Mouse (Mus musculus) hindbrain, embryonic 14.5 days (tissue): ENCODE measurements around the gene Rnf185. TPM values are rescaled to one million over a fixed set of nuclear protein-coding genes. Genes with fewer than 3 reads are reported as not detected.

Source experiments
- ATAC-seq: fragments of 200-750 bp; cut with Nextera tagmentation; 2 replicates; pipeline ENCODE4 v1.8.0; 2017; ENCODE audit warnings: moderate number of reproducible peaks, mild to moderate bottlenecking, moderate TSS enrichment, moderate library complexity; ENCODE audit not compliant: low FRiP score
- DNase-seq: peaks from one replicate; pipeline ENCODE4 v3.0.0-alpha.2; 2015; ENCODE audit warnings: low spot score
- H3K27ac ChIP-seq: fragments of 300-500 bp; sonication (generic); 2 replicates; pipeline ENCODE4 v1.5.1; 2014; ENCODE audit warnings: mild to moderate bottlenecking, moderate library complexity
- H3K27me3 ChIP-seq: fragments of 300-500 bp; sonication (generic); 2 replicates; pipeline ENCODE4 v1.6.1; 2014; ENCODE audit warnings: mild to moderate bottlenecking, low read length, mixed read lengths; ENCODE audit not compliant: control insufficient read depth, insufficient read depth
- H3K36me3 ChIP-seq: fragments of 300-500 bp; sonication (generic); replicated peaks from 2 replicates; pipeline ENCODE4 v1.6.1; 2014; ENCODE audit not compliant: control insufficient read depth, insufficient read depth
- H3K4me1 ChIP-seq: fragments of 300-500 bp; sonication (generic); replicated peaks from 2 replicates; pipeline ENCODE4 v1.6.1; 2014; ENCODE audit warnings: antibody characterized with exemption, low read length, mixed read lengths; ENCODE audit not compliant: control insufficient read depth, insufficient read depth
- H3K4me2 ChIP-seq: fragments of 300-500 bp; sonication (generic); replicated peaks from 2 replicates; pipeline ENCODE4 v1.6.1; 2014; ENCODE audit warnings: mild to moderate bottlenecking, moderate library complexity
- H3K4me3 ChIP-seq: fragments of 300-500 bp; sonication (generic); replicated peaks from 2 replicates; pipeline ENCODE4 v1.5.1; 2014; ENCODE audit warnings: mild to moderate bottlenecking, low read length
- H3K9ac ChIP-seq: fragments of 300-500 bp; sonication (generic); 2 replicates; pipeline ENCODE4 v1.6.1; 2014
- H3K9me3 ChIP-seq: fragments of 300-500 bp; sonication (generic); 2 replicates; pipeline ENCODE4 v1.6.1; 2016; ENCODE audit warnings: low read length; ENCODE audit not compliant: control insufficient read depth
- WGBS: fragments of 180-500 bp; shearing (Covaris S2); extraction: QIAGEN DNeasy Blood & Tissue Kit; methylation state at CpG from one replicate; pipeline ENCODE4 v1.1.7; 2014; 5-methylcytosine and 5-hydroxymethylcytosine counted together
- polyA plus RNA-seq: library from polyadenylated mRNA; unstranded; fragments of >200 nt; fragmentation: Nextera tagmentation; extraction: Ambion mirVana; gene quantifications from 2 replicates; pipeline ENCODE4 v1.2.1, GENCODE M21; 2014

Gene Rnf185
- polyA plus RNA-seq, 1 experiment from 2014 or later = 46.3 TPM

DNA sequence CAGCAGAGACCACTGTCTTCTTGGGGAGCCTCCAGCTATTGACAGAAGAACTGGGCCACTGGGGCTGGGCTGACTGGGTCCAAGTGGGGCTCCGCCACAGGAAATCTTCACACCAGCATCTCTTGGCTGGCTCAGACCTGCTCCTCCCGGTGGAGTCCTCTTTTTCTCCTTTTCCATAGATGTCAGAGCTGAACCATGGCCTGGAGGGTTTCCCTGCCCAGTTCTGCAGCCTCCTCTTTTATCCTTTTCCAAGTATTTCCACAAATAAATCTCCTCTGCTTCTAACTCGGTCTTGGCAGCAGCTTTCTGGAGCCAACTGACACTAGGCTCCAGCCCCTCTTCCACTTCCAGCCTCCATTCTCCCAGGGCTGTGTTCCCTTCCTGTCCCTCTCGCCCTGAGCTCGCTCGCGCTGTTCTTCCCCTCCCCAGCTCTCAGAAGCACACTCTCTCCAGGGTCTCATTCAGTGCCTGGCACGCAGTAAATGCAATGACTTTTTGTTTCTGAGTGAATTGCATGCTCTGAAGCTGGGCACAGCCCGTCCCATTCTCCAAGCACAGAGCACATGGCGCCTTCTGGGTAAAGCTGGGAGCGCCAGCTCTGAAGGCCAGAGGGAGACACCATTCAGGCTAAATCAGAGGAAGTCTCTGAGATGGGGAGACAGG is 31.9 kb upstream of the Rnf185 start:
- H3K4me2 ChIP-seq = no peak overlapping the region
- H3K4me1 ChIP-seq = peaks cover 5% of the 10 kb centered on the region; the same call in 1 of the 2 replicates
- H3K9ac ChIP-seq = no peak overlapping the region
- no peaks in the 10 kb centered on the region for H3K27me3 ChIP-seq
- no peaks in the 10 kb centered on the region for H3K9me3 ChIP-seq
- ATAC-seq (peak; percentile 48; the same call in 1 of the 2 replicates), DNase-seq (no peak)
- 67% methylated on average over 11 of the region's 11 CpGs for WGBS
- no peak overlapping the region for H3K4me3 ChIP-seq
- H3K36me3 ChIP-seq = no peaks in the 10 kb centered on the region
- H3K27ac ChIP-seq = peak overlapping the region; percentile 26; the same call in 1 of the 2 replicates

DNA sequence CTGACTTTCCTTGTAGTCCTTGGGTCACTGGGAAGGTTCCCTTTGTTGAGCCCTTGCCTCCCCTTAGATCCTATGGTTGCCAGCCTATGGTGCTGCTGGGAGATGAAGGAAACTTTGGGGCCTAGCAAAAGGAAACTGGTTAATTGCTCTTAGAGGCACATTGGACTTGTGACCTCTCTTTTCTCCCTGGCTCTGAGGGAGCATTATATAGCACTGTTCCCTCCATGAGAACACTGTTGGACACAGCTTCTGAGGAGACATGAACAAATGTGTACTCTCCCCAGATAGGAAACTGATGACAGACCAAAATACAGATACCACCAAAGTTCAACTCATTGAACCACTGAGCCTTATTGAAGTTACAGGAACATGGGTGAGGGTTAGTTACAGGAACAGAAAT is 23.3 kb upstream of the Rnf185 start:
- Histone ChIP-seq H3K4me2 (no peak overlapping the region), H3K27ac (no peak overlapping the region), H3K4me1 (no peaks in the 10 kb centered on the region), H3K27me3 (no peaks in the 10 kb centered on the region), H3K9me3 (no peaks in the 10 kb centered on the region), H3K36me3 (no peaks in the 10 kb centered on the region), H3K4me3 (no peak overlapping the region), H3K9ac (no peak overlapping the region)
- no peak for ATAC-seq
- DNase-seq = no peak

DNA sequence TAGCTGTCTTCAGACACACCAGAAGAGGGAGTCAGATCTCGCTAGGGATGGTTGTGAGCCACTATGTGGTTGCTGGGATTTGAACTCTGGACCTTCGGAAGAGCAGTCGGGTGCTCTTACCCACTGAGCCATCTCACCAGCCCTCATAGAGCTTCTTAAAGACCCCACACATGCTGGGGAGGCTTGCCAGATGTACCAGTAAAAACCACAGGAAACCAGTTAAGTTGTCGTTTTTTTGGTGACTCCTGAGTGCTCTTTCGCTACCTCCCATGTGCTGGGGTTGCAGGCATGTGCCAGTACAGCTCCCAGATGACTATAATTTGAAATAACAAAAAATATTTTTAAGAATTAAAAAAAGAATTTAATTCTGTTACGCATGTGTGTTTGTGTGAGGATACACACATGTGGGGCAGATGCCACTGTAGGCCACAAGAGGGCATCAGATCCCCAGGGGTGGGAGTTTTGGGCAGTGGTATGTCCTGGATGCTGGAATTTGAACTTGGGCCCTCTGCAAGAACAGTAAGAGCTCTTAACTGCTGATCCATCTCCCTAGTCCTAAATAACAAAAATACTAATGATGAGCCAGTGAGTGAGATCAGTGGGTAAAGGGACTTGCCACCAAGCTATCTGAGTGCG is 22.4 kb upstream of the Rnf185 start:
- no peak overlapping the region for H3K27ac ChIP-seq
- no peaks in the 10 kb centered on the region for H3K9me3 ChIP-seq
- ATAC-seq (no peak), DNase-seq (no peak)
- H3K4me3 ChIP-seq = no peak overlapping the region
- no peak overlapping the region for H3K9ac ChIP-seq
- H3K27me3 ChIP-seq = no peaks in the 10 kb centered on the region
- 89% methylated on average over 7 of the region's 7 CpGs for WGBS
- H3K4me2 ChIP-seq = no peak overlapping the region
- H3K4me1 ChIP-seq = no peaks in the 10 kb centered on the region
- no peaks in the 10 kb centered on the region for H3K36me3 ChIP-seq

DNA sequence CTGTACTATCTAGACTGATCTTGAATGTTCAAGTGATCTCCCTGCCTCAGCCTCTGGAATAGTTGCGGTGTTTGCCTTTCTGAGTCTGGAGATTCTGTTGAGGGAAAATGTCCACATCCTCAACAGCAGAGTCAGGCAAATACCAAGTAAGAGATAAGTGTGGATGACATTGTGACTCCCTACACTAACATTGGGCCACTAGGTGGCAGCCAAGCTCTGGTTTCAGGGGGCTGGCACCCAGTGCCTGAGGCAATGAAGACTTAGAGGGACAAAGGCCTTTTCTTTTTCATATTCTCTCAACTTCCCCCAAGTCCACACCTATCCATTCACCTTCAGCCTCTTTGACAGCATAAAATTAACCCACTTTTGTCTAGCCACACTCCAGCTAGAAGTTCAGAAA is 20.3 kb upstream of the Rnf185 start:
- H3K4me3 ChIP-seq = no peak overlapping the region
- no peak overlapping the region for H3K9ac ChIP-seq
- no peaks in the 10 kb centered on the region for H3K9me3 ChIP-seq
- no peak overlapping the region for H3K27ac ChIP-seq
- ATAC-seq (peak; percentile 80; the same call in 1 of the 2 replicates), DNase-seq (peak; percentile 91)
- no peaks in the 10 kb centered on the region for H3K4me1 ChIP-seq
- H3K27me3 ChIP-seq = no peaks in the 10 kb centered on the region
- WGBS = 34% methylated on average over 1 of the region's 1 CpGs
- H3K36me3 ChIP-seq = no peaks in the 10 kb centered on the region
- H3K4me2 ChIP-seq = no peak overlapping the region

DNA sequence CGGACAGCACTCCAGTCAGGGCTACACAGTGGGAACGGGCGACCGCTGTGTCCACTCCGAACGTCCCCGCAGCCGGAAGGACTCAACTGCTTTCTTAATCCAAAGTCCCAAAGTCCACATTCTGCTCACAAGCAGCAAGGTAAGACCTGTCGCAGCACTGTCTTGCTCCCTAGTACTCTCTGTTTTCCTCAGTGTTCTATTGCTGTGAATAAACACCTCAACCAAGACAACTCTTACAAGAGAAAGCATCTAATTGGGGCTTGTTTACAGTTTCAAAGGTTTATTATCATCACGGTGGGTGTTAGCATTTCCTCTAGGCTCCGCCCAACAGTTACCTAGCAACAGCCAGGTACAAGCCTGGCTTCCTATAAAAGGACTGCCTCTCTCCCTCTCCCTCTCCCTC is 19.3 kb upstream of the Rnf185 start:
- H3K4me2 ChIP-seq = no peak overlapping the region
- ATAC-seq (no peak), DNase-seq (no peak)
- H3K27me3 ChIP-seq = no peaks in the 10 kb centered on the region
- H3K4me3 ChIP-seq = no peak overlapping the region
- no peak overlapping the region for H3K27ac ChIP-seq
- 32% methylated on average over 11 of the region's 11 CpGs for WGBS
- H3K9ac ChIP-seq = no peak overlapping the region
- no peaks in the 10 kb centered on the region for H3K36me3 ChIP-seq
- no peaks in the 10 kb centered on the region for H3K9me3 ChIP-seq
- H3K4me1 ChIP-seq = no peaks in the 10 kb centered on the region

DNA sequence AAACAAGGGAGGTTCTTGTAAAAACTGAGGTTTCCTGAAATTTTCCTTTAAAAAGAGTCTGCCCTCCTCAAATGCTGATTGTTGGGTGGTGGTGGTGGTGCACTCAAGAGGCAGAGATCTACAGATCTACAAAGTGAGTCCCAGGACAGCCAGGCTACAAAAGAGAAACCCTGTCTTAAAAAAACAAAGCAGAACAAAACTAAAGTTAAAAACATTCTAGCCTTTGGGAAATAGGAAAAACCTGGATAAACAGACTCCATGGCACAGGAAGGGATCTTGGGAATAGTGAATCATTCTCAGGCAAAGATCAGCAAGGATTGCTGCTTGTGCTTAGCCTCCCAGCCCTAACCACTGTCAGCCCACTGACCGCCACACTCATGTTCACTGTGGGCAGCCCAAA is 10.7 kb upstream of the Rnf185 start:
- Histone ChIP-seq H3K9ac (no peak overlapping the region), H3K9me3 (0 out of 2 replicates have a peak, but pooled peaks cover 5% of the 10 kb centered on the region)

DNA sequence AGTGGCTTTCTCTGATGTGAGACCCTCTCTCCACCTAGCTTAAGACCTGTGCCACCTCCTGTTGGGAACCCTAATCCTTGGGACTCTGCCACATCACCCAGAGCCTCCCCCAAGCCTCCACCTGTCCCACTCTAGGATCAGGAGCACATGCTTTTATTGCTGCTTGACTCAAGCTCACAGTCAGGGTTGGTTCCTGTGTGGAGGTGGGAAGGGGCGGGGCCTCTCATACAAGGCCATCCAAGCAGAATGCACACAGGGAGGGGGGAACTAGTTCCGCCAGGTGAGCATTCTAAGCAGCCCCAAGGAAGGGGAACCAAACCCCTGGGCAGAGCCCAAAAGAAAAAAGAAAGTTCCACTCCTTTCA is 6.9 kb upstream of the Rnf185 start:
- ATAC-seq (no peak), DNase-seq (no peak)
- H3K9ac ChIP-seq = no peak overlapping the region
- no peak overlapping the region for H3K27ac ChIP-seq
- WGBS = 88% methylated on average over 2 of the region's 2 CpGs
- H3K4me1 ChIP-seq = no peaks in the 10 kb centered on the region
- H3K4me3 ChIP-seq = no peak overlapping the region
- H3K27me3 ChIP-seq = no peaks in the 10 kb centered on the region
- H3K9me3 ChIP-seq = no peaks in the 10 kb centered on the region
- H3K4me2 ChIP-seq = no peak overlapping the region
- no peaks in the 10 kb centered on the region for H3K36me3 ChIP-seq

More for the DNA sequence above, 10.7 kb upstream of the Rnf185 start:
- no peaks in the 10 kb centered on the region for H3K27me3 ChIP-seq
- no peaks in the 10 kb centered on the region for H3K4me1 ChIP-seq
- H3K4me3 ChIP-seq = no peak overlapping the region
- DNase-seq = no peak
- no peaks in the 10 kb centered on the region for H3K36me3 ChIP-seq
- no peak overlapping the region for H3K4me2 ChIP-seq
- WGBS = 100% methylated on average over 1 of the region's 1 CpGs
- ATAC-seq = no peak
- H3K27ac ChIP-seq = no peak overlapping the region

DNA sequence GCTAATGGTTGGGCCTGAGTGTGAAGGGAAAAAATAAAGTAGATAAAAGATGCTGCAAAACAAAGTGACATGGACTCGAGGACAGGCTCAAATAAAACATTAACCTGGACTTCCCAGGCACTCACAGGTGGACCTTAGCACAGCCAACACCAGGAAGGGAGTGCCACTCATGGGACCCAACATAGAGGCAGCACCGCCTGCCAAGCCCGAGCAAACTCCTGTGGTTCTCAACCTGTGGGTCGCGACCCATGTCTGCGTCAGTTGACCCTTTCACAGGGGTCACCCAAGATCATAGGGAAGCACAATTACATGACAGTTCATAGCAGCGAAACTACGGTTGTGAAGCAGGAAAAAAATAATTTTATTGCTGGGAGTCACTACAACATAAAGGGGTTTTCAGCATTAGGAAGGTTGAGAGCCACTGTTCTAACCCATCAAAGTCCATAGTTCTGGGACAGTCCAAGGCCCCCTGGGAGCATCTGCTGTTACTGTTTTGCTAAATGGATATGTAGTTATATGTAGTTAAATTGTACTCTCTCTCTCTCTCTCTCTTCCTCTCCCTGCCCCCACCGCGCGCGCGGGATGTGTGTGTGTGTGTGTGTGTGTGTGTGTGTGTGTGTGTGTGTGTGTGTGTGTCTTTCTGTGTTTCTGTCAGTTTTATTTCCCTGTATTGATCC is 6.4 kb upstream of the Rnf185 start:
- Histone ChIP-seq H3K4me1 (peaks cover 3% of the 10 kb centered on the region), H3K27me3 (no peaks in the 10 kb centered on the region), H3K27ac (no peak overlapping the region), H3K9ac (no peak overlapping the region), H3K4me3 (no peak overlapping the region), H3K36me3 (no peaks in the 10 kb centered on the region), H3K9me3 (no peaks in the 10 kb centered on the region), H3K4me2 (no peak overlapping the region)
- WGBS = 91% methylated on average over 13 of the region's 13 CpGs
- ATAC-seq (no peak), DNase-seq (no peak)

DNA sequence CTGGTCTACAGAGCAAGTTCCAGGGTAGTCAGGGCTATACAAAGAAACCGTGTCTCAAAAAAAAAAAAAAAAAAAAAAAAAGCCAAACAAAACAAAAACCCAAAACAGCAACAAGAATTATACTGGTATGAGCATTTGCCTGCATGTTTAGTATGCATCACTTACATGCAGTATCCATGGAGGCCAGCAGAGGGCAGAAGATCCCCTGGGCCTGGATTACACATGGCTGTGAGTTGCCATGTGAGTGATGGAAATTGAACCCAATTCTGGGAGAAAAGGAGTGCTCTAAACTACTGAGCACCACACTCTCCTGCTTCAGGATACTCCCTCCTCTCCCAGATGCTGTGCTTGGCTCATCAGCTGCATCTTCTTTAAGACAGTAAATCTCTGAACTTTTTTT is 4.2 kb upstream of the Rnf185 start:
- H3K9me3 ChIP-seq = no peaks in the 10 kb centered on the region
- H3K27me3 ChIP-seq = no peaks in the 10 kb centered on the region
- DNase-seq = peak; percentile 73
- H3K4me3 ChIP-seq = no peak overlapping the region
- 20% methylated on average over 1 of the region's 1 CpGs for WGBS
- no peaks in the 10 kb centered on the region for H3K36me3 ChIP-seq
- no peak for ATAC-seq
- H3K4me2 ChIP-seq = no peak overlapping the region
- no peak overlapping the region for H3K9ac ChIP-seq
- H3K27ac ChIP-seq = no peak overlapping the region
- H3K4me1 ChIP-seq = peaks cover 13% of the 10 kb centered on the region
